Mouse (Mus musculus) MEL (cell line): ENCODE measurements at regions not wholly inside any gene's neighbourhood (a gene's known extent, or its start where the extent isn't known, plus 50 kb on each side); places are given as distances from the start of the nearest gene placed in this dataset.
A peak's percentile ranks its signal among the peaks of the same experiment; 100 is the strongest.

Experiments used
- BHLHE40 ChIP-seq: IDR thresholded peaks from 2 replicates; pipeline ENCODE4 v1.6.1; 2012; ENCODE audit warnings: low read depth, mild to moderate bottlenecking, inconsistent platforms, low read length, improper control_type of control experiment, borderline replicate concordance
- CHD2 ChIP-seq: IDR thresholded peaks from 2 replicates; pipeline ENCODE4 v1.6.1; 2011; ENCODE audit warnings: low read length, improper control_type of control experiment
- CTCF ChIP-seq, 3 experiments: IDR thresholded peaks in 2 of 3; conservative IDR thresholded peaks in 1 of 3; 2 replicates each; pipeline ENCODE4 v1.5.1; 2011 to 2012; ENCODE audit warnings: low read length in 3 of 3, low read depth in 2 of 3, mild to moderate bottlenecking in 2 of 3, improper control_type of control experiment in 1 of 3, inconsistent platforms in 1 of 3, mixed read lengths in 1 of 3, moderate library complexity in 1 of 3; ENCODE audit not compliant: control insufficient read depth in 1 of 3, insufficient read depth in 1 of 3, poor library complexity in 1 of 3, severe bottlenecking in 1 of 3
- ETS1 ChIP-seq: IDR thresholded peaks from 2 replicates; pipeline ENCODE4 v1.6.1; 2012; ENCODE audit warnings: low read depth, mild to moderate bottlenecking, inconsistent platforms, low read length, improper control_type of control experiment, moderate library complexity
- HCFC1 ChIP-seq: IDR thresholded peaks from 2 replicates; pipeline ENCODE4 v1.6.1; 2012; ENCODE audit warnings: low read depth, mild to moderate bottlenecking, inconsistent platforms, low read length, improper control_type of control experiment, moderate library complexity
- RCOR1 ChIP-seq: IDR thresholded peaks from 2 replicates; pipeline ENCODE4 v1.6.1; 2012; ENCODE audit warnings: low read depth, mild to moderate bottlenecking, inconsistent platforms, low read length, improper control_type of control experiment
- TBP ChIP-seq: IDR thresholded peaks from 2 replicates; pipeline ENCODE4 v1.8.0; 2011; ENCODE audit warnings: low read depth, low read length, improper control_type of control experiment
- UBTF ChIP-seq: IDR thresholded peaks from 2 replicates; pipeline ENCODE4 v1.6.1; 2012; ENCODE audit warnings: low read depth, mild to moderate bottlenecking, inconsistent platforms, low read length, improper control_type of control experiment, moderate library complexity, borderline replicate concordance; ENCODE audit not compliant: insufficient read depth
- USF1 ChIP-seq: IDR thresholded peaks from 2 replicates; pipeline ENCODE4 v1.6.1; 2014; ENCODE audit warnings: low read depth, mild to moderate bottlenecking, inconsistent platforms, low read length, improper control_type of control experiment, moderate library complexity

GRCm38 (mm10) chr2:103893805-103894204 is 64.0 kb upstream of the Lmo2 start:
- TF ChIP-seq ETS1 (peak; percentile 95), USF1 (no peak), CTCF (IDR thresholded peaks at IDR 0.05 in 2 of 3, conservative IDR thresholded peaks at IDR 0.05 in 1 of 3; ENCODE audit: control insufficient read depth in 1 of 3, insufficient read depth in 1 of 3, low read depth in 2 of 3, low read length in 3 of 3, poor library complexity in 1 of 3, severe bottlenecking in 1 of 3) (no peak), CHD2 (peak; percentile 65), RCOR1 (peak; percentile 82), BHLHE40 (peak; percentile 81), HCFC1 (peak; percentile 59; the same call in 1 of the 2 replicates), UBTF (no peak), TBP (peak; percentile 70)
